Mouse (Mus musculus) kidney, embryonic 15.5 days (tissue): Measurements from ENCODE around the gene Chst11. TPM values are rescaled to one million over a fixed set of nuclear protein-coding genes. Genes with fewer than 3 reads are reported as not detected.

Experiments
- ATAC-seq: fragments of 200-750 bp; cut with Nextera tagmentation; replicated peaks from 2 replicates; pipeline ENCODE4 v1.8.0; 2017; ENCODE audit warnings: moderate TSS enrichment; ENCODE audit not compliant: low FRiP score
- H3K27ac ChIP-seq: fragments of 300-500 bp; sonication (generic); 2 replicates; pipeline ENCODE4 v1.5.1; 2015; ENCODE audit warnings: mild to moderate bottlenecking, inconsistent platforms
- H3K27me3 ChIP-seq: fragments of 300-500 bp; sonication (generic); 2 replicates; pipeline ENCODE4 v1.6.1; 2015; ENCODE audit warnings: inconsistent platforms
- H3K36me3 ChIP-seq: fragments of 300-500 bp; sonication (generic); 2 replicates; pipeline ENCODE4 v1.6.1; 2015; ENCODE audit warnings: inconsistent platforms
- H3K4me1 ChIP-seq: fragments of 300-500 bp; sonication (generic); 2 replicates; pipeline ENCODE4 v1.6.1; 2015; ENCODE audit warnings: inconsistent platforms
- H3K4me2 ChIP-seq: fragments of 300-500 bp; sonication (generic); 2 replicates; pipeline ENCODE4 v1.6.1; 2015; ENCODE audit warnings: moderate library complexity, mild to moderate bottlenecking, inconsistent platforms
- H3K4me3 ChIP-seq: fragments of 300-500 bp; sonication (generic); replicated peaks from 2 replicates; pipeline ENCODE4 v1.5.1; 2015; ENCODE audit warnings: mild to moderate bottlenecking, inconsistent platforms
- H3K9ac ChIP-seq: fragments of 300-500 bp; sonication (generic); 2 replicates; pipeline ENCODE4 v1.6.1; 2015; ENCODE audit warnings: mild to moderate bottlenecking, inconsistent platforms
- H3K9me3 ChIP-seq: fragments of 300-500 bp; sonication (generic); replicated peaks from 2 replicates; pipeline ENCODE4 v1.6.1; 2016; ENCODE audit warnings: inconsistent platforms
- WGBS: fragments of 180-500 bp; shearing (Covaris S2); methylation state at CpG from one replicate; pipeline ENCODE4 v1.1.7; 2015; ENCODE audit warnings: mixed read lengths; 5-methylcytosine and 5-hydroxymethylcytosine counted together
- polyA plus RNA-seq: library from polyadenylated mRNA; unstranded; fragments of >200 nt; fragmentation: Nextera tagmentation; extraction: Ambion mirVana; gene quantifications from 2 replicates; pipeline ENCODE4 v1.2.1, GENCODE M21; 2015

Chst11 gene
- polyA plus RNA-seq, 1 experiment from 2014 or later = 3.8 TPM

- no peaks in the 10 kb centered on the region for H3K36me3 ChIP-seq
- no peaks in the 10 kb centered on the region for H3K9me3 ChIP-seq
- 73% methylated on average over 5 of the region's 5 CpGs for WGBS
- no peak for ATAC-seq
- peaks cover 30% of the 10 kb centered on the region for H3K4me1 ChIP-seq
- H3K4me3 ChIP-seq = no peak overlapping the region
- no peaks in the 10 kb centered on the region for H3K27me3 ChIP-seq
- H3K9ac ChIP-seq = no peak overlapping the region
- H3K4me2 ChIP-seq = no peak overlapping the region
- H3K27ac ChIP-seq = no peak overlapping the region
Observed at GRCm38 (mm10) chr10:83157289-83157688, 172.0 kb downstream of the Chst11 start.

- WGBS = 60% methylated on average over 8 of the region's 8 CpGs
- no peaks in the 10 kb centered on the region for H3K9me3 ChIP-seq
- no peak overlapping the region for H3K4me3 ChIP-seq
- no peaks in the 10 kb centered on the region for H3K36me3 ChIP-seq
- no peak overlapping the region for H3K4me2 ChIP-seq
- H3K4me1 ChIP-seq = peaks cover 32% of the 10 kb centered on the region
- no peak overlapping the region for H3K9ac ChIP-seq
- ATAC-seq = no peak
- no peaks in the 10 kb centered on the region for H3K27me3 ChIP-seq
- peak overlapping the region; percentile 16; the same call in 1 of the 2 replicates for H3K27ac ChIP-seq
Observed at GRCm38 (mm10) chr10:83158322-83158721, 173.0 kb downstream of the Chst11 start.

GRCm38 (mm10) chr10:83159229-83159628, 173.9 kb downstream of the Chst11 start:
- H3K36me3 ChIP-seq = no peaks in the 10 kb centered on the region
- no peak overlapping the region for H3K4me2 ChIP-seq
- 84% methylated on average over 8 of the region's 8 CpGs for WGBS
- no peak overlapping the region for H3K4me3 ChIP-seq
- H3K9ac ChIP-seq = no peak overlapping the region
- H3K27me3 ChIP-seq = no peaks in the 10 kb centered on the region
- peaks cover 32% of the 10 kb centered on the region for H3K4me1 ChIP-seq
- H3K27ac ChIP-seq = peak overlapping the region; percentile 16; the same call in 1 of the 2 replicates
- no peak for ATAC-seq
- no peaks in the 10 kb centered on the region for H3K9me3 ChIP-seq

- no peak overlapping the region for H3K4me2 ChIP-seq
- H3K9ac ChIP-seq = no peak overlapping the region
- peaks cover 32% of the 10 kb centered on the region for H3K4me1 ChIP-seq
- H3K36me3 ChIP-seq = no peaks in the 10 kb centered on the region
- H3K27me3 ChIP-seq = no peaks in the 10 kb centered on the region
- ATAC-seq = peak; percentile 74
- H3K9me3 ChIP-seq = no peaks in the 10 kb centered on the region
- WGBS = 40% methylated on average over 10 of the region's 10 CpGs
- H3K4me3 ChIP-seq = no peak overlapping the region
- H3K27ac ChIP-seq = peak overlapping the region; percentile 82
Observed at GRCm38 (mm10) chr10:83161656-83162365, 176.5 kb downstream of the Chst11 start.

GRCm38 (mm10) chr10:83163946-83164345, 178.6 kb downstream of the Chst11 start:
- Histone ChIP-seq H3K9ac (no peak overlapping the region), H3K36me3 (no peaks in the 10 kb centered on the region), H3K4me3 (no peak overlapping the region), H3K27me3 (no peaks in the 10 kb centered on the region), H3K4me2 (no peak overlapping the region), H3K27ac (no peak overlapping the region), H3K9me3 (no peaks in the 10 kb centered on the region), H3K4me1 (peaks cover 37% of the 10 kb centered on the region)
- WGBS = 49% methylated on average over 6 of the region's 6 CpGs
- ATAC-seq = no peak

- 80% methylated on average over 9 of the region's 9 CpGs for WGBS
- Histone ChIP-seq H3K27ac (no peak overlapping the region), H3K27me3 (no peaks in the 10 kb centered on the region), H3K9ac (no peak overlapping the region), H3K36me3 (no peaks in the 10 kb centered on the region), H3K9me3 (no peaks in the 10 kb centered on the region), H3K4me1 (peaks cover 43% of the 10 kb centered on the region), H3K4me3 (no peak overlapping the region), H3K4me2 (no peak overlapping the region)
- ATAC-seq = no peak
Observed at GRCm38 (mm10) chr10:83164901-83165435, 179.7 kb downstream of the Chst11 start.

- Histone ChIP-seq H3K36me3 (no peaks in the 10 kb centered on the region), H3K4me3 (no peak overlapping the region), H3K9ac (no peak overlapping the region), H3K27me3 (no peaks in the 10 kb centered on the region), H3K9me3 (no peaks in the 10 kb centered on the region), H3K4me2 (no peak overlapping the region), H3K27ac (no peak overlapping the region), H3K4me1 (peaks cover 43% of the 10 kb centered on the region)
- ATAC-seq = no peak
- WGBS = 72% methylated on average over 11 of the region's 11 CpGs
Observed at GRCm38 (mm10) chr10:83165521-83166243, 180.4 kb downstream of the Chst11 start.

- ATAC-seq = no peak
- 72% methylated on average over 9 of the region's 9 CpGs for WGBS
- H3K9ac ChIP-seq = no peak overlapping the region
- H3K9me3 ChIP-seq = no peaks in the 10 kb centered on the region
- no peaks in the 10 kb centered on the region for H3K27me3 ChIP-seq
- peaks cover 40% of the 10 kb centered on the region for H3K4me1 ChIP-seq
- H3K4me3 ChIP-seq = no peak overlapping the region
- no peak overlapping the region for H3K4me2 ChIP-seq
- H3K36me3 ChIP-seq = no peaks in the 10 kb centered on the region
- H3K27ac ChIP-seq = no peak overlapping the region
Observed at GRCm38 (mm10) chr10:83166272-83166671, 181.0 kb downstream of the Chst11 start.

- no peak overlapping the region for H3K27ac ChIP-seq
- no peaks in the 10 kb centered on the region for H3K36me3 ChIP-seq
- H3K4me1 ChIP-seq = peaks cover 28% of the 10 kb centered on the region
- no peak overlapping the region for H3K9ac ChIP-seq
- no peak overlapping the region for H3K4me2 ChIP-seq
- no peak for ATAC-seq
- WGBS = 87% methylated on average over 6 of the region's 6 CpGs
- no peaks in the 10 kb centered on the region for H3K27me3 ChIP-seq
- no peaks in the 10 kb centered on the region for H3K9me3 ChIP-seq
- no peak overlapping the region for H3K4me3 ChIP-seq
Observed at GRCm38 (mm10) chr10:83167492-83167891, 182.2 kb downstream of the Chst11 start.

- Histone ChIP-seq H3K9ac (no peak overlapping the region), H3K36me3 (no peaks in the 10 kb centered on the region), H3K27ac (no peak overlapping the region), H3K27me3 (no peaks in the 10 kb centered on the region), H3K4me3 (no peak overlapping the region), H3K4me1 (peaks cover 19% of the 10 kb centered on the region), H3K4me2 (no peak overlapping the region), H3K9me3 (no peaks in the 10 kb centered on the region)
- WGBS = 75% methylated on average over 11 of the region's 11 CpGs
- ATAC-seq = no peak
Observed at GRCm38 (mm10) chr10:83168303-83169056, 183.2 kb downstream of the Chst11 start.

GRCm38 (mm10) chr10:83169554-83169953, 184.3 kb downstream of the Chst11 start:
- Histone ChIP-seq H3K27me3 (no peaks in the 10 kb centered on the region), H3K27ac (no peak overlapping the region), H3K9me3 (no peaks in the 10 kb centered on the region), H3K4me3 (no peak overlapping the region), H3K4me2 (no peak overlapping the region), H3K4me1 (peaks cover 15% of the 10 kb centered on the region), H3K36me3 (no peaks in the 10 kb centered on the region), H3K9ac (no peak overlapping the region)
- WGBS = 57% methylated on average over 6 of the region's 6 CpGs
- ATAC-seq = no peak

GRCm38 (mm10) chr10:83178151-83178550, 192.9 kb downstream of the Chst11 start:
- no peak for ATAC-seq
- no peaks in the 10 kb centered on the region for H3K27me3 ChIP-seq
- no peak overlapping the region for H3K9ac ChIP-seq
- no peak overlapping the region for H3K4me2 ChIP-seq
- H3K4me1 ChIP-seq = peaks cover 19% of the 10 kb centered on the region
- no peaks in the 10 kb centered on the region for H3K9me3 ChIP-seq
- no peaks in the 10 kb centered on the region for H3K36me3 ChIP-seq
- WGBS = 90% methylated on average over 5 of the region's 5 CpGs
- no peak overlapping the region for H3K4me3 ChIP-seq
- H3K27ac ChIP-seq = no peak overlapping the region
